Mouse (Mus musculus): ENCODE measurements around the gene Tpst1.

DNA sequence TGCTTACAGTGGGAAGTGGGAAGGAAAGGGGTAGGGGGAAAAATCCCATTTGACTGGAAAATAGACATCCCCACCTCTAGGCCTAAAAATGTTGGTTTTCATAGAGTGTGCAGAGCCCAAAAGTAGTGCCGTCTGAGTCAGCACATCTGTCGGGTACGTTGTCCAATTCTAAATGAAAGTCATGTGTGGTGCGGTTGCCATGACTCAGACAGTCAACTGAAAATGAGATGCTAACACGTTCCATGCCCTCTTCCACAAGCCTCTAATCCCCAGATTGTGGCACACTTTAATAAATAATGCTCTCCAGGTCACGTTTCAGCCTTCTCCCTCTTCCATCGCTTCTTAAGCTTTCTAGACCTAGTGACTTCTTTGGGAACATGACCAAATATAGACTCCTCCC is 43.7 kb downstream of the Tpst1 start:
- TF ChIP-seq POLR2A (IDR thresholded peaks at IDR 0.05; ENCODE audit: borderline replicate concordance, control insufficient read depth, low read depth, low read length), result no peak
- TF ChIP-seq CTCF (IDR thresholded peaks at IDR 0.05; ENCODE audit: control insufficient read depth, insufficient read depth, low read length), result no peak
